Mouse (Mus musculus): ENCODE data around the gene Chst15.

Chst15 gene

GRCm38 (mm10) chr7:132299661-132300210 is 17.3 kb downstream of the Chst15 start:
- DNase-seq, result peak; percentile 70

GRCm38 (mm10) chr7:132298412-132298990 is 18.5 kb downstream of the Chst15 start:
- DNase-seq, result no peak

- peak; percentile 43 for DNase-seq
These were observed 20.2 kb downstream of the Chst15 start for GRCm38 (mm10) chr7:132296661-132297443.

- no peak for DNase-seq
These were observed 20.9 kb downstream of the Chst15 start for GRCm38 (mm10) chr7:132296132-132296531.

GRCm38 (mm10) chr7:132287340-132287664 is 29.7 kb downstream of the Chst15 start:
- no peak for DNase-seq

GRCm38 (mm10) chr7:132286630-132287339 is 30.2 kb downstream of the Chst15 start:
- DNase-seq, result peak; percentile 36

- DNase-seq, result no peak
These were observed 32.2 kb downstream of the Chst15 start for GRCm38 (mm10) chr7:132284795-132285194.

GRCm38 (mm10) chr7:132284048-132284737 is 32.8 kb downstream of the Chst15 start:
- DNase-seq, result no peak

- no peak for DNase-seq
These were observed 34.5 kb downstream of the Chst15 start for GRCm38 (mm10) chr7:132282576-132282975.

- DNase-seq, result no peak
These were observed 34.9 kb downstream of the Chst15 start for GRCm38 (mm10) chr7:132282161-132282560.

GRCm38 (mm10) chr7:132281753-132282152 is 35.3 kb downstream of the Chst15 start:
- DNase-seq, result no peak

GRCm38 (mm10) chr7:132278658-132279057 is 38.4 kb downstream of the Chst15 start:
- DNase-seq, result peak; percentile 66

GRCm38 (mm10) chr7:132276287-132276686 is 40.7 kb downstream of the Chst15 start:
- DNase-seq, result no peak

GRCm38 (mm10) chr7:132273741-132274513 is 43.1 kb downstream of the Chst15 start:
- DNase-seq, result no peak

- DNase-seq, result no peak
These were observed 44.0 kb downstream of the Chst15 start for GRCm38 (mm10) chr7:132272984-132273383.

GRCm38 (mm10) chr7:132270364-132270763 is 46.7 kb downstream of the Chst15 start:
- no peak for DNase-seq

GRCm38 (mm10) chr7:132269661-132270060 is 47.4 kb downstream of the Chst15 start:
- no peak for DNase-seq

- no peak for DNase-seq
These were observed 49.1 kb downstream of the Chst15 start for GRCm38 (mm10) chr7:132267721-132268498.

- no peak for DNase-seq
These were observed 52.3 kb downstream of the Chst15 start for GRCm38 (mm10) chr7:132264763-132265162.

- DNase-seq, result no peak
These were observed 53.8 kb downstream of the Chst15 start for GRCm38 (mm10) chr7:132263186-132263585.

GRCm38 (mm10) chr7:132262696-132263095 is 54.3 kb downstream of the Chst15 start:
- DNase-seq, result no peak
